Mouse (Mus musculus) Patski (cell line): ENCODE results near the gene Efcab9. TPM values are rescaled to one million over a fixed set of nuclear protein-coding genes. Genes with fewer than 3 reads are reported as not detected.
A peak's percentile ranks its signal among the peaks of the same experiment; 100 is the strongest.

ENCODE experiments used
- ATAC-seq: fragments of 100-300 bp; one replicate; pipeline ENCODE4 v1.8.0; 2021
- CTCF ChIA-PET: fragments of 350-600 bp; sonication (Branson Sonifier 250); formaldehyde crosslinking; loops from one replicate; lab custom pipeline; 2022; ENCODE audit warnings: inconsistent platforms; lab: Charles Lee
- POLR2A ChIA-PET: fragments of 350-600 bp; sonication (Branson Sonifier 250); formaldehyde crosslinking; loops from one replicate; lab custom pipeline; 2022; ENCODE audit warnings: antibody characterized with exemption, inconsistent platforms; lab: Charles Lee
- DNase-seq: peaks from one replicate; pipeline ENCODE4 v3.0.0-alpha.2; 2011; ENCODE audit warnings: low read depth, low spot score
- H3K27me3 ChIP-seq: fragments of 371-371 bp; one replicate; pipeline ENCODE4 v1.5.1; 2021
- CTCF ChIP-seq: fragments of 100-300 bp; IDR thresholded peaks from one replicate; pipeline ENCODE4 v1.5.1; 2021
- in situ Hi-C: fragments of 300-500 bp; cut with MboI; formaldehyde crosslinking; loops from 3 replicates; pipeline ENCODE4 v1.11.1; 2018; ENCODE audit warnings: low pct_unique_long_range_greater_than_20kb, mixed read lengths
- polyA plus RNA-seq: library from polyadenylated mRNA; unstranded; gene quantifications from one replicate; pipeline ENCODE4 v1.2.3, GENCODE M21; 2021

Efcab9 gene
- polyA plus RNA-seq, 1 experiment from 2014 or later, result 1.9 TPM

GRCm38 (mm10) chr11:32538846-32539245 lies 7.0 kb upstream of the Efcab9 start:
- ChIA-PET POLR2A (no interaction called here), CTCF (interaction anchor here (1.2 kb wide), 1 partner anchor 13 kb away, joined by 4 read pairs; no protein-coding TSS in a partner anchor)
- no peak for ATAC-seq
- no peak for DNase-seq
- no peaks in the 10 kb centered on the region for H3K27me3 ChIP-seq
- TF ChIP-seq CTCF, result no peak
- in situ Hi-C loops, result loop anchor here (5.0 kb wide), 1 partner anchor 48 kb away; no protein-coding TSS in a partner anchor

- ChIA-PET POLR2A (no interaction called here), CTCF (interaction anchor here (0.7 to 1.2 kb wide), 2 partner anchors 14 to 65 kb away, joined by 3 to 4 read pairs; no protein-coding TSS in a partner anchor)
- no peaks in the 10 kb centered on the region for H3K27me3 ChIP-seq
- in situ Hi-C loops, result loop anchor here (5.0 kb wide), 1 partner anchor 49 kb away; no protein-coding TSS in a partner anchor
- TF ChIP-seq CTCF, result no peak
- ATAC-seq (no peak), DNase-seq (no peak)
These were observed 6.6 kb upstream of the Efcab9 start for GRCm38 (mm10) chr11:32538435-32538834.

- ATAC-seq, result no peak
- CTCF ChIA-PET, result no interaction called here
- in situ Hi-C loops, result loop anchor here (5.0 kb wide), 1 partner anchor 50 kb away; no protein-coding TSS in a partner anchor
- DNase-seq, result no peak
- POLR2A ChIA-PET, result no interaction called here
- TF ChIP-seq CTCF, result no peak
- no peaks in the 10 kb centered on the region for H3K27me3 ChIP-seq
These were observed 5.1 kb upstream of the Efcab9 start for GRCm38 (mm10) chr11:32536954-32537353.

DNA sequence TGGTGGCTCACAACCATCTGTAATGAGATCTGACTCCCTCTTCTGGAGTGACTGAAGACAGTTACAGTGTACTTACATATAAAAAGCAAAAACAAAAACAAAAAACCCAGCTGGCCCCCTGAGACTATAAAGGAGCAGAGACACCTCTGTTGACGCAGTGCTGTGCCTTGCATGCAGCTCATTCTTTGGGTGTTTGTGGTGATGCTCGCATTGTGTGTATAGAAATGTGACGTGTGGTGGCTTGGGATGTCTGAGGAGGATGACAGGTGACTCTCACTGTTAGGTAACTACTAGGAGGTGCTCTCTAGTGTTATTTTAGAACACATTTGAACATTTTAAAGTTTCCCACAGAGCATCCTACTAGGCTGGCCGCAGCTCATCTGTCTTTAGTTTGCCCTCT lies 3.8 kb upstream of the Efcab9 start:
- ChIA-PET CTCF (interaction anchor here (0.9 to 1.0 kb wide), 2 partner anchors 9 to 73 kb away, joined by 3 read pairs; no protein-coding TSS in a partner anchor), POLR2A (no interaction called here)
- in situ Hi-C loops, result loop anchor here (5.0 kb wide), 1 partner anchor 52 kb away; no protein-coding TSS in a partner anchor
- ATAC-seq (no peak), DNase-seq (no peak)
- H3K27me3 ChIP-seq, result no peaks in the 10 kb centered on the region
- no peak for TF ChIP-seq CTCF

- ATAC-seq (no peak), DNase-seq (no peak)
- H3K27me3 ChIP-seq, result no peaks in the 10 kb centered on the region
- ChIA-PET POLR2A (interaction anchor here (1.0 to 2.1 kb wide), 2 partner anchors 17 to 37 kb away, joined by 3 to 10 read pairs; no protein-coding TSS in a partner anchor), CTCF (interaction anchor here (1.0 to 1.3 kb wide), 3 partner anchors 53 to 84 kb away, joined by 3 read pairs; no protein-coding TSS in a partner anchor)
- TF ChIP-seq CTCF, result no peak
- in situ Hi-C loops, result loop anchor here (5.0 kb wide), 1 partner anchor 53 kb away; no protein-coding TSS in a partner anchor
These were observed 2.7 kb upstream of the Efcab9 start for GRCm38 (mm10) chr11:32534453-32535075.

GRCm38 (mm10) chr11:32533482-32534261 lies 1.8 kb upstream of the Efcab9 start:
- no peaks in the 10 kb centered on the region for H3K27me3 ChIP-seq
- ATAC-seq, result peak; percentile 44
- TF ChIP-seq CTCF, result no peak
- CTCF ChIA-PET, result interaction anchor here (1.0 to 1.3 kb wide), 3 partner anchors 50 to 83 kb away, joined by 3 read pairs; no protein-coding TSS in a partner anchor
- DNase-seq, result no peak
- in situ Hi-C loops, result no loop called here
- POLR2A ChIA-PET, result interaction anchor here (0.8 to 2.1 kb wide), 4 partner anchors 10 to 120 kb away, joined by 3 to 10 read pairs (median 3); no protein-coding TSS in a partner anchor

DNA sequence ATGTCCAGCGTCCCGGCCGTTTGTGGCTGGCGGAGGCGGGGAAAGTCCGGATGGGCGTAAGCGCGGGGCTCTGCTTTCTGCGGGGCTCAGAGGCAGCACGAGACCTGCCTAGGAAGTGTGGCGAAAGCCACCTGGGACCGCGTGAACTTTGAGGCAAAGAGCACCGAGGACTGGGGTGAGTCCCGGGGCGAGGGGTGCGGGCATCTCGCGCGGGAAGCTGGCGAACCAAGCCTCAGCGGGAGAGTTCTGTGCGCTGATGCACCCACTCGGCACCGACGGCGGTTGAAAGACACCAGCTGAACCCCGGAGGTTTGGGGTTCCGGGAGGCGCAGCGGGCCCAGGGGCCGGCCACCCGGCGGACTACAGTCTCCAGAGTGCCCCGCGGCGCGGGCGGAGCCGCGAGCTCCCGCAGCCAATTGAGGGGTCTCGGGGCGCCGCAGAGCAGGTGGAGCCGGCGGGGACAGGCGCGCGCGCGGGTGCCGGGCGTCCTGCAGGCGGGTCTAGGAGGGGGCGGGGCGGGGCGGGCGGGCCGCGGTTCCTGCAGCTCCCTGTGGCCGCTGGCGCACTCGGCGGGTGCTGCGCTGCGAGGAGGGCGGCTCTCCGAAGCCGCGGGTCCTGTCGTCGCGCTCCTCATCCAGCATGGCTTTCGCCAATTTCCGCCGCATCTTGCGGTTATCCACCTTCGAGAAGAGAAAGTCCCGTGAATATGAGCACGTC lies 1.0 kb upstream of the Efcab9 start, which contains the start of gene Stk10:
TSS of gene Stk10 (plus strand) at position 541 of the 717 bp plus-strand sequence.
- CTCF ChIA-PET, result interaction anchor here (0.8 to 1.2 kb wide), 2 partner anchors 51 to 83 kb away, joined by 3 read pairs; no protein-coding TSS in a partner anchor
- POLR2A ChIA-PET, result interaction anchor here (0.7 to 2.1 kb wide), 4 partner anchors 9 to 119 kb away, joined by 3 to 10 read pairs (median 4); no protein-coding TSS in a partner anchor
- ATAC-seq, result peak; percentile 91
- no peak for TF ChIP-seq CTCF
- no peaks in the 10 kb centered on the region for H3K27me3 ChIP-seq
- in situ Hi-C loops, result no loop called here
- no peak for DNase-seq

DNA sequence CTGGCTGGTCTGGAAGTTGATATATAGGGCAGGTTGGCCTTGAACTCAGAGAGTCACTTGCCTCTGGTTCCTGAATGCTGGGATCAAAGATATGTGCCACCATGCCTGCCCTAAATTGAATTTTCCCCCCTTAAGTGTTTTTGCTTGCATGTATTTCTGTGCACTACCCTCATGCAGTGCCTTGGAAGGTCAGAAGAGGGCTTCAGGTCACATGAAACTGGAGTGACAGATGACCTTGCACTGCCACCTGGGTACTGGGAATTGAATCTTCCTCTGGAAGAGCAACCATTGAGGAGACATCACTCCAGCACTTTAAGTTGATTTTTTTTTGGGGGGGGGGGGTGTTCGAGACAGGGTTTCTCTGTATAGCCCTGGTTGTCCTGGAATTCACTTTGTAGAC lies 1.7 kb downstream of the Efcab9 start:
- no peak for DNase-seq
- no peaks in the 10 kb centered on the region for H3K27me3 ChIP-seq
- no peak for ATAC-seq
- ChIA-PET CTCF (no interaction called here), POLR2A (no interaction called here)
- in situ Hi-C loops, result no loop called here
- TF ChIP-seq CTCF, result no peak

DNA sequence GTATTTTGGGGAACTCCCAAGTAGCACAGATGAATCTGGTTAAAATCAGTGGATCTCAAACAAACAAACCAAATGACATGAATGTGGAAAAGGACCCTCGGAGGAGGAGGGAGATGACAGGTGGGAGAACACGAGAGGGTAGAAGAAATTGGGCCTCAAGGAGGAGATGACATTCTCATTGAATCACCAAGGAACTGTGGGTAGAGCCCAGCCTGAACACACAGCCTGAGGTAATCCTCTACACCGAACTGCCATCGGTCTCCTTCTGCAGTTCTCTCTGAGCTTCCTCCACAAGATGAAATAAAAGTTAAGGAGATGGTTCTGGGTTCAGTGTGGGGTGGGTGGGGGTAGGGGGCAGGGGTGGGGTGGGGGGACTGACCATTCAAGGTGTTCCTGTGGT lies 4.9 kb downstream of the Efcab9 start:
- TF ChIP-seq CTCF, result no peak
- in situ Hi-C loops, result loop anchor here (5.0 kb wide), 1 partner anchor 70 kb away; the partner anchor contains the start of gene Ubtd2
- ChIA-PET CTCF (interaction anchor here (1.7 kb wide), 1 partner anchor 65 kb away, joined by 5 read pairs; no protein-coding TSS in a partner anchor), POLR2A (no interaction called here)
- ATAC-seq, result no peak
- no peak for DNase-seq
- no peaks in the 10 kb centered on the region for H3K27me3 ChIP-seq
